11 mouse cellular contexts compared by ENCODE assay signal in genomic region chr9:93530646-93531320, GRCm38 (mm10).
"Had no signal": no experiment of that assay in that cellular context is flagged by ENCODE, and none has a peak within 500 bp of the region (broad histone marks: within the 10 kb centered on the region; RNA-seq: fewer than 3 reads in every experiment).

No protein-coding gene starts in this region.

- DNase-seq: kidney, postnatal 36 days; layer of hippocampus, postnatal 36 days; left cerebral cortex, postnatal 4 days; liver, postnatal 0 days; lung, embryonic 14.5 days; retina, postnatal 1 day; right cerebral cortex, postnatal 25 days; spleen, adult 18-20 months; thymus, adult 18-20 months; thymus, postnatal 14 days; thymus, postnatal 4 days had no signal
